Mouse (Mus musculus): ENCODE measurements around the gene Ncoa4.

- TF ChIP-seq CTCF (conservative IDR thresholded peaks at IDR 0.05; ENCODE audit: insufficient read depth, insufficient read length, low read depth, low read length) (peak; percentile 19; the same call in 1 of the 2 replicates), POLR2A (IDR thresholded peaks at IDR 0.05; ENCODE audit: low read depth, low read length) (no peak)
Observed at GRCm38 (mm10) chr14:32128409-32128808, 31.3 kb upstream of the Ncoa4 start.

All from kidney, adult 2 months (tissue).